Mouse (Mus musculus): ENCODE measurements at regions not wholly inside any gene's neighbourhood (a gene's known extent, or its start where the extent isn't known, plus 50 kb on each side); places are given as distances from the start of the nearest gene placed in this dataset.

DNA sequence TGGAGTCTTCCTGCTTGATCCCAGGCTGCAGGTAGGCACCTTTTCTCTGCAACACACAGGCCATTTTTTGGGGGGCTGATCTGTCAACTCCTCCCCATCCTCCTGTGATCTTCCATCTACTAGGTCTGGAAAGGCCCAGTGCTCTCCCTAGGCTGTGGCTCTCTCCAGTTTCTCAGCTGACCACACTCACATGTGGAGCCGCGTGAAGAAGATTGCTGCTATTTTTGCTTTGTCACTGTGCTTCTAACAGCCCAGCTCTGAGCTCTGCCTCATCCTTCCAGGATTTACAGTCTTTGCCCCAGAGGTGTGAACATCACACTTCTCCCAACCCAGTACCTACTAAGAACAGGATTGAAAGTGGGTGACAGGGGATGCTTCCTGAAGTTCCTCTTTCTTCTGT is 110.2 kb downstream of the Tmem121 start:
- TF ChIP-seq POLR2A (IDR thresholded peaks at IDR 0.05; ENCODE audit: borderline replicate concordance, extremely low read depth, low read depth, low read length) = no peak
- TF ChIP-seq CTCF (IDR thresholded peaks at IDR 0.05; ENCODE audit: insufficient read depth, low read length) = no peak
